Mouse (Mus musculus) cortical plate, adult 2 months (tissue): Measurements from ENCODE around the gene Tubg1.

Experiments used
- CTCF ChIP-seq: fragments of 200-500 bp; IDR thresholded peaks from 2 replicates; pipeline ENCODE4 v1.5.1; 2011; ENCODE audit warnings: mild to moderate bottlenecking, control low read depth, low read length; ENCODE audit not compliant: insufficient read depth; ENCODE audit errors: extremely low read depth
- POLR2A ChIP-seq: fragments of 200-500 bp; IDR thresholded peaks from 2 replicates; pipeline ENCODE4 v1.6.1; 2011; ENCODE audit warnings: mild to moderate bottlenecking, low read length, control low read depth; ENCODE audit not compliant: insufficient read depth; ENCODE audit errors: extremely low read depth

- TF ChIP-seq CTCF (no peak), POLR2A (no peak)
These were observed 29.0 kb downstream of the Tubg1 start for GRCm38 (mm10) chr11:101148751-101149150.
